Mouse (Mus musculus) c-Kit-positive CD71-positive TER-119-positive erythroid progenitor cells, embryonic 14.5 days (primary cell): ENCODE measurements around the gene Atp5g1.

Experiments used
- DNase-seq: peaks from one replicate; pipeline ENCODE4 v3.0.0-alpha.2; 2013; ENCODE audit warnings: low spot score

Gene Atp5g1

DNA sequence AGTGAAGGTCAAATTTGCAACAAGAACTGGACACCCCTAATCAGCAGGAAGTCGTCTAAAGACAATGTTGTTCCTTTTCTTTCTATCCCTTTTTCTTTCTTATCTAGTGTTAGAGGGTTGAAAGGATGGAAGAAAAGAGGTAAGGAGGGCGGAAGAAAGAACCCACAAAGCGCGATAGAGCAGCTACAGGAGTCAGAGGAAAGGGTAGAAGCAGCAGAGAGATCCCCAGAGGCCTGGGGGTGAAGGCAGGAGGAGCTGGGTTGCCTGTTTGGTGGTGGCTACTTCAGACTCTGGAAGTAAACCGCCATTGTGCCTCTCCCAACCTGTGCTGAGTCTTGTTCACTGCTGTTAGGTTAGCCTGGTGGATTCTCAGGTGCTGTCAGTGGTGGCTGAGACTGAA, 47.3 kb downstream of the Atp5g1 start:
- no peak for DNase-seq

DNA sequence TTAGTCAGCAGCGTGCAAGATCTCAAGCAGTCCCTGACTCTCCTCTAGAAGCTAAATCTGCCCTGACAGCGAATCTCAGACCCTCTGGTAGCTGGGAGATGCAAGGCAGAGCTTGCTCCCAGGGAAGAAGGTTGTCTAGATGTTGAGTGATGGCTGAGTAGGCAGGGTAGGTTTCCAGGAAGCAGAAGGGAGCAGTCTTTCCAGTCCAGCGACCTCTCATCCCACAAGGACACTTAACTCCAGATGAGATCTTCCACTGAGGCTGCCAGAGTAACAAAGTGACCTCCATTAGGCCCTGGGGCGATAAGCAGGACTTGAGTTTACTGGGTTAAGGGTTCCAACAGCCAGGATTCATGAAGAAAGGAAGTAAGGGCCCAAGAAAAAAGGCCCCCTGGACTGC, 54.8 kb downstream of the Atp5g1 start:
- no peak for DNase-seq
